Mouse (Mus musculus): ENCODE measurements around the gene Arhgap35. TPM values are rescaled to one million over a fixed set of nuclear protein-coding genes. Genes with fewer than 3 reads are reported as not detected.
A peak's percentile ranks its signal among the peaks of the same experiment; 100 is the strongest.

Gene Arhgap35
- total RNA-seq, 2 experiments from 2014 or later, result 30.5 to 36.6 TPM

DNA sequence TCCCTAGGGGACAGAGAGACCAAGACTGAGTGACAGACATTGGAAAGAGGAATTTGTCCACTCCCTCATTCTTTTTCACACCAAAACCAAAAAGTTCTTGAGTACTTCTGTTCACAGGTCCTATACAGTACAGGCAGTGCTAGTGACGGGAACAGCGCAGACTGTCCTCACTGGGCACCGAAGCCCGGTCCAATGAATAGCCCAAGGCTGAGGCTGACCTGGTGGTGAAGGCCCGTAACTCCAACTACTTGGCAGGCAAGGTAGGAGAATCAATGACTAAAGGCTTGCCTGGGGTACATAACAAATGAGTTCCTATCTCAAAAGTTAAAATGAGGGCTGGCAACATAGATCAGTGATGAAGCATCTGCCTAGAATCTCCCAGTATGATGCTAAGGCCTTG, 149.2 kb downstream of the Arhgap35 start:
- DNase-seq, result no peak

DNA sequence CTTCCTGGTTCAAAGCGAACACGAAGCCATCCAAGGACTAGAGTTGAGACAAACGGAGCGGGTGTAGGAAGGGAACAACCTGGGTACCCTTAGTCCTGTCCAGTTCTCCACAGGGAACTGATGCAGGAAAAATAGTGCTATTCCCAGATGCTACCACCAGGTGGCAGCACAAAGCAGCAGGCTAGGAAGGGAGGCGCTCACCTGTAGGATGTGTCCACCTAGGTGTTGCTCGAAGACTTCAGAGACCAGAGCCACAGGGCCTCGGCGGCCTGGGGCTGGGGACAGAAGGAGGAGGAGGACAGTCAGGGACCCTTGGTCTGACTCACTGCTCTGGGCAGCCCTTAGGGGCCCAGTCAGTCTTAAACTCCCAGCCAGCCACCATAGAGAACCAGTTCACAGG, 149.6 kb downstream of the Arhgap35 start:
- DNase-seq, result peak; percentile 76

DNA sequence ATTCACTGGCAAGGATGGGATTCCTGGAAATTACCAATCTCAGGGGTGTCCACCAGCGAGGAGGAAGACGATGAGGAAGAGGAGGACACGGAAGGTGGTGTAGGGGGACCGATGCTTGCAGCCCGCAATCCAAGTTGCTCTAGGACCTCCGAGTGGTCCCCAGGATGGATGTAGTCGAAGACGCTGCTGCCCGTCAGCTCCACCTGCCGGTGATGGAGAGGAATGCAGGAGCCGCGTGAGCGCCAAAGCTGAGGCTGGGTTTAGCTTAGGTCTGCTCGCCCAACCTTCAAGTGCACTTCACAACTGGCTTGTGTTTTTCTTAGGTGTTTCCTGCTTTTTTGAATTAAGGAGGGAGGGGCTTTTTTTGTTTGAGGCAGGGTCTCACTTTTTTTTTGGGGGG, 151.6 kb downstream of the Arhgap35 start:
- peak; percentile 87 for DNase-seq

DNA sequence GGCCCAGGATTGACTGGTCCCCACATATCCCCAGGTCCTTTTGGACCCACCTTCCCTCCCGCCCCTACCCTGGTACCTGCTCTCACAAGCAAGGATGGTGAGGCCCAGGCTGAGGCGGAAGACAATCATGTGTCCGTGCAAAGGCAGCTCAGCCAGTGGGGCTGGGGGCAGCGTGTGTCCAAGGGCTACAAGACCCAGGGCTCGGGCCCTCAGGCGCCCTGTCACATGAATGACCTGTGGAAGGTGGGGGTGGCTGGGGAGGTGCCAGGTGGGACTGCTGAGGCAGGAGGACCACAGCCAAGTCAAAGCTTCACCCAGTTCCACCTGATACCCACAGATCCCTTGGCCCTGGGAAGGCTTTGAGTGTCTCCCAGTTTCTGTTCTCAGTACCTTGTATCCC, 153.1 kb downstream of the Arhgap35 start:
- DNase-seq, result no peak

DNA sequence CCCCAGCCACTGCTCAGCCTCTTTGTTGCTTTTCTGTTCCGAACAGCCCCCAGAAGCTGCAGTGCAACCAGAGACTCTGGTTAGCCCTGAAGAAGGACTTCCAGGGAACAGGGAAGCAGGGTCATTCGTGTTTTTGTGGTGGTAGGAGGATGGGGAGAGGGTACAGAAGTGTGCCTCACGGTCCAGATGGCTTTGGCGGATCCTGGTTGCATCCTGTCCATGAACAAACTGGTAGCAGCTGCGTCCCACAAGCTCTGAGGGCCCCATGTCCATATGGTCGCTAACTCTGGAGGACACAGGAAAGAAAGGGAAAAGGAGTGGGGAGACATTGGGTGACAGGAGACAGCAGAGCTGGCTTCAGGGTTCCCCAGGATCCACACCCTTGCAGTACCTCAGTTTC, 153.6 kb downstream of the Arhgap35 start:
- DNase-seq, result no peak

DNA sequence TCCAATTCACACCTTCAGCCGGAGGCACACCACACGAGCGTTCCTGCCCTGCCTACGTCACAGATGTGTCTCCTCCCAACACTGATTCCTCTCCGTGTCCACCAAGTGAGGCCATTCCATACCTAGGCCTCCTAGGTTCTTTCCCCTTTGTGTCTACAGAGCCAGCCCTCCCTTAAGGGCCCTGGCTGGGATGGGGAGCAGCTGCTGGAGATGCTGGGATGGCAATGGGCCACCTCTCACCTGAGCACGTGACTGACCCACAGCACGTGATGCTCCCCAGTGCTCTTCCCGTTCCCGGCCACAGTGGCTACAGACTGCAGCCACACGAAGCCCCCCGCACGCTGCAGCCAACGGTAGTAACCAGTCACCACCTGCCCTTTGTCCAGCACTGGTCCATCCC, 154.2 kb downstream of the Arhgap35 start:
- DNase-seq, result no peak

DNA sequence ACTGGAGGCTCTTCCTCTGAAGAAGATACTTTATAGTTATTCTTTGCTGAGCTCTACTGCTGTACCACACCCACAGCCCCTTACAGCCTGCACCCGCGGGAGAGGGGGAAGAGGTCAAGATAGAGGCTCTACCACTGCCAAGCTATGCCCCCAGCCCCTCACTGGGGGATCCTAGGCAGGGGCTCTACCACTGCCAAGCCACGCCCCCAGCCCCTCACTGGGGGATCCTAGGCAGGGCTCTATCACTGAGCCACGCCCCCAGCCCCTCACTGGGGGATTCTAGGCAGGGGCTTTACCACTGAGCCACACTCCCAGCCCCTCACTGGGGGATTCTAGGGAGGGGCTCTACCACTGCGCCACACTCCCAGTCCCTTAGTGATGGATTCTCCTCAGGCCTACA, 158.5 kb downstream of the Arhgap35 start:
- no peak for DNase-seq

DNA sequence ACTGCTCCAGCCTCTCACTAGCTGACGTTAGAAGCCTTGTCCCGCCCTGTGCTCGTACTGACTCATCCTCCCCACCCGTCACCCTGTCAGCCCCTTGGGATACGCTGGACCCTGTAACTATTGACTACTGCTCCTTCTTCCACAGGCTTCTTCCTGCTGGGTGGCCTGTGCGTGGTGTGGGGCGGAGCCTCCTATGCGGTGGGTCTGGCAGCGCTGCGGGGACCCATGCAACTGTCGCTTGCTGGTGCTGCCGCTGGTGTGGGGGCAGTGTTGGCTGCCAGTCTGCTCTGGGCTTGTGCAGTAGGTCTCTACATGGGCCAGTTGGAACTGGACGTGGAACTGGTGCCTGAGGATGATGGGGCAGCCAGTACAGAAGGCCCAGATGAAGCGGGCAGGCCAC, 159.8 kb downstream of the Arhgap35 start:
- DNase-seq, result no peak

DNA sequence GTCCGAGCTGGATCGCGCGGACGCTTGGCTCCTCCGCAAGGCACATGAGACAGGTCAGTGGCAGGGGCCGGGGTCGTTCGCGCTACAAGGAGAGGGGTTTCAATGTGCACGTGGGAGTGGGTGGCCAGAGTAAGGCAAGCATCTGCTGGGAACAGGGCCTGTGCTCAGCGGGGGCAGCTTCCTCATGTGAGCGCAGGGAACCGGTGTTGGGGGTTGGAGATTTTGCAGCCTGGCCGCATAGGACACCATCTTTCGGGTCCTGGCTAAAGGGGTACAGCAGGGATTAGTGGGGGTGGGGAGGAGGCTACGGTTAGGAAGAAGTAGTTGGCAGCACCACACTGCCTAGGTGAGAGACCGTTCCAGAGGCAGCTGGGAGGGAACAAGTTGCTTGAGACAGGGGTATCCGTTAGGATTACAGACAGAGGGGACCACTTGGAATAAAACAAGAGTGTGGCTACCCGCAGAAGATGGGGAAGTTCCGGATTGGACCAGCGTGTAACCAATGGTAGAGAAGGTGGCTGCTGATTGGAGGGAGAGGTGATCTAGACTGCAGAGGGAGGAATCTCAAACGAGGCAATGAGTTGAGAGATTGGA, 161.6 kb downstream of the Arhgap35 start:
- DNase-seq, result peak; percentile 34

DNA sequence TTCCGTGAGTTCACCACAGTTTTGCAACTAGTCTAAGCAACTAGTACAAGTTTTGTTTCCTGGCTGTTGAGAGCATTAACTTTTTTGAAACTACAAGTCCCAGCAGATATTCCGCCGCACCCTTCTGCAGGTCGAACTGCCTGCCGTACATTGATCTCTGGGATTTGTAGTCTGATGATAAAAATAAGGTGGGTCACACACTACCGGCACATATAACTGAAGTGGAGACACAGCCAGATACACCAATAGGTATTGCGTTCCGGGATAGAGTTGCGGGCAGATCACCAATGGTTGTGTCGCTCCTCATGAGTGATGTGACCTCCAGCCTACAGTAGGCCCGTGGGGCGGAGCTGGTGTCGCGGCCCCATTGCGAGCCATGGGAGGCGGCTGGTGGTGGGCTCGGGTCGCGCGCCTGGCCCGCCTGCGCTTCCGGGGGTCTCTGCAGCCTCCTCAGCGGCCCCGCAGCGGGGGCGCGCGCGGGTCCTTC, 162.2 kb downstream of the Arhgap35 start, which contains the start of gene Tmem160:
Tmem160 (plus strand) TSS at position 193 of the 487 bp plus-strand sequence.
- DNase-seq, result peak; percentile 80

DNA sequence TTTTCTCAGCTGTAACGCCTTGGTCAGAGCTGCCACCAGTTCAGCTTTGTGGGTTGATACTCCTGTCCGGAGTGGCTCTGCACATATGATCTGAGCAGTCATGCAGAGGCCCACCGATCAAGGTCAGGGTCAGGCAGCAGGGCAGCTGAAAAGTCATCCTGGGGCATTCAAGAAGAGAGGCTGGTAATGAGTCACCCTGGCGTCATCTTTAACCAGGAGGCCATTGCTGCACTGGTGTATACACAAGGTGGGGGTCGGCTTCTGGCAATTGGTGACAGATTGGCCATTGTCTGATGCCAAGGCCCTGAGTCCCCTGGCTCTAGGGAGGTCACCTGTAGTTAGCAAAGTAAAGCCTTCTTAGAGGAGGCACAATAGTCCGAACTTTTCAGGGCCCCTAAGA, 163.1 kb downstream of the Arhgap35 start:
- DNase-seq, result no peak

Other genes starting within 250 kb of the Arhgap35 start
- gene Sae1, start 227.2 kb downstream of the Arhgap35 start, total RNA-seq (2021), result 10 to 100 TPM; 43.3 to 48.8 TPM
- 10 to 100 TPM; 33.2 to 37.9 TPM for gene Zc3h4, start 214.1 kb downstream of the Arhgap35 start, total RNA-seq (2021)
- gene Tmem160, start 162.2 kb downstream of the Arhgap35 start, total RNA-seq (2021), result 10 to 100 TPM; 18.8 to 18.9 TPM
- gene Npas1, start 137.3 kb downstream of the Arhgap35 start, total RNA-seq (2021), result not detected
- gene Ceacam15, start 60.7 kb upstream of the Arhgap35 start, total RNA-seq (2021), result not detected
- not detected for gene Ceacam9, start 106.9 kb upstream of the Arhgap35 start, total RNA-seq (2021)
- gene Ap2s1, start 123.4 kb upstream of the Arhgap35 start, total RNA-seq (2021), result 10 to 100 TPM; 65.4 to 71.9 TPM
- 10 to 100 TPM; 32.5 to 34.9 TPM for gene Slc1a5, start 166.3 kb upstream of the Arhgap35 start, total RNA-seq (2021)
- gene Strn4, start 200.9 kb upstream of the Arhgap35 start, total RNA-seq (2021), result 10 to 100 TPM; 42.3 to 46.1 TPM
- gene Fkrp, start 201.7 kb upstream of the Arhgap35 start, total RNA-seq (2021), result 10 to 100 TPM; 23.2 to 23.3 TPM
- gene Prkd2, start 227.9 kb upstream of the Arhgap35 start, total RNA-seq (2021), result 10 to 100 TPM in 1 of 2 experiments, 1 to 10 TPM in 1; 9.8 to 14.0 TPM